Mouse (Mus musculus): ENCODE measurements around the gene Hmcn1.

Gene Hmcn1

GRCm38 (mm10) chr1:150623226-150623625, 370.0 kb downstream of the Hmcn1 start:
- no peak for DNase-seq

GRCm38 (mm10) chr1:150610539-150610938, 382.7 kb downstream of the Hmcn1 start:
- no peak for DNase-seq

- no peak for DNase-seq
Observed at GRCm38 (mm10) chr1:150606173-150606572, 387.1 kb downstream of the Hmcn1 start.

GRCm38 (mm10) chr1:150593614-150594013, 399.6 kb downstream of the Hmcn1 start:
- DNase-seq = no peak

- peak; percentile 71 for DNase-seq
Observed at GRCm38 (mm10) chr1:150591253-150591652, 402.0 kb downstream of the Hmcn1 start.

- DNase-seq = no peak
Observed at GRCm38 (mm10) chr1:150587410-150587809, 405.8 kb downstream of the Hmcn1 start.

GRCm38 (mm10) chr1:150584477-150584876, 408.8 kb downstream of the Hmcn1 start:
- DNase-seq = no peak

GRCm38 (mm10) chr1:150583734-150584133, 409.5 kb downstream of the Hmcn1 start:
- no peak for DNase-seq

GRCm38 (mm10) chr1:150580561-150580960, 412.7 kb downstream of the Hmcn1 start:
- DNase-seq = no peak

- no peak for DNase-seq
Observed at GRCm38 (mm10) chr1:150573407-150573806, 419.8 kb downstream of the Hmcn1 start.

GRCm38 (mm10) chr1:150570562-150571156, 422.6 kb downstream of the Hmcn1 start:
- no peak for DNase-seq

GRCm38 (mm10) chr1:150569820-150570543, 423.3 kb downstream of the Hmcn1 start:
- DNase-seq = no peak

GRCm38 (mm10) chr1:150566287-150566686, 426.9 kb downstream of the Hmcn1 start:
- DNase-seq = no peak

GRCm38 (mm10) chr1:150556621-150557020, 436.6 kb downstream of the Hmcn1 start:
- DNase-seq = no peak

GRCm38 (mm10) chr1:150551390-150551789, 441.8 kb downstream of the Hmcn1 start:
- no peak for DNase-seq

GRCm38 (mm10) chr1:150546463-150546862, 446.8 kb downstream of the Hmcn1 start:
- no peak for DNase-seq

- DNase-seq = peak; percentile 46
Observed at GRCm38 (mm10) chr1:150540267-150540666, 453.0 kb downstream of the Hmcn1 start.

- no peak for DNase-seq
Observed at GRCm38 (mm10) chr1:150537410-150538128, 455.7 kb downstream of the Hmcn1 start.

GRCm38 (mm10) chr1:150535770-150536534, 457.3 kb downstream of the Hmcn1 start:
- peak; percentile 43 for DNase-seq

GRCm38 (mm10) chr1:150534587-150534986, 458.6 kb downstream of the Hmcn1 start:
- DNase-seq = peak; percentile 28

- no peak for DNase-seq
Observed at GRCm38 (mm10) chr1:150513041-150513440, 480.2 kb downstream of the Hmcn1 start.
